In genomic region chrX:168672425-168672824, GRCm38 (mm10) we compare ENCODE assay signal across 7 mouse cellular contexts. TPM values are rescaled to one million over a fixed set of nuclear protein-coding genes. Genes with fewer than 3 reads are reported as not detected.
DNase-seq lines count a peak whose midpoint lies in the region; ATAC-seq lines count a peak whose summit lies in the region.

No protein-coding gene starts in this region.

- H3K36me3 ChIP-seq in hindbrain, embryonic 16.5 days (ENCODE audit: control insufficient read depth, insufficient read depth, low read length), result peaks cover 3% of the 10 kb centered on the region; the same call in 1 of the 2 replicates
- H3K36me3 ChIP-seq in megakaryocyte, embryonic 14.5 days (replicated peaks; ENCODE audit: low read length), result peaks cover 33% of the 10 kb centered on the region

- no peak overlapping the region for H3K27ac ChIP-seq in hindbrain, embryonic 16.5 days (ENCODE audit: low read depth, low read length)

- peak overlapping the region; percentile 76 for H3K4me2 ChIP-seq in hindbrain, embryonic 16.5 days (ENCODE audit: low read length)

- no peaks in the 10 kb centered on the region; the same call in 1 of the 2 replicates for H3K4me1 ChIP-seq in hindbrain, embryonic 16.5 days (ENCODE audit: control insufficient read depth, insufficient read depth, low read depth, low read length)
- H3K4me1 ChIP-seq in megakaryocyte, embryonic 14.5 days, result peaks cover 7% of the 10 kb centered on the region

- WGBS in hindbrain, embryonic 16.5 days, result 17% methylated on average over 9 of the region's 9 CpGs

- no peaks in the 10 kb centered on the region for H3K27me3 ChIP-seq in hindbrain, embryonic 16.5 days (replicated peaks; ENCODE audit: control insufficient read depth, insufficient read depth, low read length)
- peaks cover 12% of the 10 kb centered on the region for H3K27me3 ChIP-seq in megakaryocyte, embryonic 14.5 days (replicated peaks)

- peak overlapping the region; percentile 58 for H3K4me3 ChIP-seq in hindbrain, embryonic 16.5 days (ENCODE audit: low read length)
- peak overlapping the region; percentile 95 for H3K4me3 ChIP-seq in megakaryocyte, embryonic 14.5 days (replicated peaks)

- peak overlapping the region; percentile 79; the same call in 1 of the 2 replicates for H3K9ac ChIP-seq in hindbrain, embryonic 16.5 days (ENCODE audit: low read depth, low read length)

- peak; percentile 51 to 64 for DNase-seq in cerebellum, postnatal 25 days
- peak; percentile 71 for DNase-seq in gastrocnemius, adult 18-20 months (ENCODE audit: low spot score)
- DNase-seq in left cerebral cortex, adult 9 months (ENCODE audit: low spot score in 2 of 2), result peak; percentile 42 to 71
- DNase-seq in right cerebral cortex, postnatal 10 days (ENCODE audit: low spot score in 2 of 2), result peak; percentile 50 to 77

- ATAC-seq in activated CD4-positive, CD25-positive, alpha-beta regulatory T cell, adult 4 months, result peak; percentile 84
- peak; percentile 62 for ATAC-seq in hindbrain, embryonic 16.5 days

- H3K9me3 ChIP-seq in hindbrain, embryonic 16.5 days (ENCODE audit: control insufficient read depth, low read length), result no peaks in the 10 kb centered on the region
- H3K9me3 ChIP-seq in megakaryocyte, embryonic 14.5 days, result 0 out of 2 replicates have a peak, but pooled peaks cover 6% of the 10 kb centered on the region

RNA-seq across cellular contexts. Expression of gene Msl3, which starts 1.3 kb away (rescaled TPM):
- polyA plus RNA-seq in activated CD4-positive, CD25-positive, alpha-beta regulatory T cell, adult 4 months (2017; shearing (Covaris generic)), result 10 to 100 TPM; 35.6 to 44.9 TPM
- 10 to 100 TPM; 36.0 to 42.6 TPM for total RNA-seq in gastrocnemius, adult 18-20 months (2021)
- polyA plus RNA-seq in hindbrain, embryonic 16.5 days (2015; fragmentation: Nextera tagmentation; extraction: Ambion mirVana), result 18.4 and 19.2 TPM in 2 replicates
- polyA plus RNA-seq in megakaryocyte, embryonic 14.5 days (2012; ENCODE audit: insufficient read depth, low replicate concordance), result 4.6 and 11.1 TPM in 2 replicates
